Mouse (Mus musculus) cortical plate, adult 2 months (tissue): ENCODE measurements around the gene Adipoq.

ENCODE experiments used
- CTCF ChIP-seq: fragments of 200-500 bp; IDR thresholded peaks from 2 replicates; pipeline ENCODE4 v1.5.1; 2011; ENCODE audit warnings: mild to moderate bottlenecking, control low read depth, low read length; ENCODE audit not compliant: insufficient read depth; ENCODE audit errors: extremely low read depth
- POLR2A ChIP-seq: fragments of 200-500 bp; IDR thresholded peaks from 2 replicates; pipeline ENCODE4 v1.6.1; 2011; ENCODE audit warnings: mild to moderate bottlenecking, low read length, control low read depth; ENCODE audit not compliant: insufficient read depth; ENCODE audit errors: extremely low read depth

- no peak for TF ChIP-seq CTCF
- TF ChIP-seq POLR2A: no peak
These were observed 31.5 kb downstream of the Adipoq start for GRCm38 (mm10) chr16:23177856-23178255.
